Mouse (Mus musculus): ENCODE data around the gene Polr3a.
"Not testable (repeated sequence)": the region's sequence is repeated elsewhere in the genome, so short reads cannot be mapped to it uniquely, and the experiment has no call there.

The Polr3a gene

DNA sequence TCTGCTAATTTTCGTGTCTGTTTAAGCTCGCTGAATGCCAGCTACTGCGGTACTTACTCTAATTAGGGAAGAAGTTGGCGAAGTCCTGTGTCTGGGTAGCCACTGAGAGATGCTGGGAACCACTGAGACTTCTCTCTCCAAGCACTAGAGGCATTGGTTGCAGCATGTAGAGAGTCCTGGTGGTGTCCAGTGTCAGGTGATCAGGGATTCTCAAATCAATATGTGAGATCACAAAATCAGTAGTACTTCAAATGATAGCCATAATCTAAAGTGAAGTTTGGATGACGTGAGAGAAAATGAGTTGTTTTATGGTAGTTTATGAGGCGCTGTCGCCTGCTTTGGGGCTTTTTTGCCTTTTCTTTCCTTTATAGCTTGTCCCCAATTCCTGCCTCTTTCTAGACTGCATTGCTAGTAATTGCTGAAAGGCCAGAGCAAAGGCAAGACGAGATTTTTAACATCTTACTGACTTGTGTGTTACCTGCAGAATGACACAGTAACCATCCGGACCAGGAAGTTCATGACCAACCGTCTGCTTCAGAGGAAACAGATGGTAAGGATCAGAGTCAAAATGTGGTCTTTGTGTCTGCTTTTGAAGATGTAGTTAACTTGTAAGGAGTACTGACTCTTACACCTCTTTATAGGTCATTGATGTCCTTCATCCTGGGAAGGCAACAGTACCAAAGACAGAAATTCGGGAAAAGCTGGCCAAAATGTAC, 4.6 kb upstream of the Polr3a start:
- no peak for DNase-seq

DNA sequence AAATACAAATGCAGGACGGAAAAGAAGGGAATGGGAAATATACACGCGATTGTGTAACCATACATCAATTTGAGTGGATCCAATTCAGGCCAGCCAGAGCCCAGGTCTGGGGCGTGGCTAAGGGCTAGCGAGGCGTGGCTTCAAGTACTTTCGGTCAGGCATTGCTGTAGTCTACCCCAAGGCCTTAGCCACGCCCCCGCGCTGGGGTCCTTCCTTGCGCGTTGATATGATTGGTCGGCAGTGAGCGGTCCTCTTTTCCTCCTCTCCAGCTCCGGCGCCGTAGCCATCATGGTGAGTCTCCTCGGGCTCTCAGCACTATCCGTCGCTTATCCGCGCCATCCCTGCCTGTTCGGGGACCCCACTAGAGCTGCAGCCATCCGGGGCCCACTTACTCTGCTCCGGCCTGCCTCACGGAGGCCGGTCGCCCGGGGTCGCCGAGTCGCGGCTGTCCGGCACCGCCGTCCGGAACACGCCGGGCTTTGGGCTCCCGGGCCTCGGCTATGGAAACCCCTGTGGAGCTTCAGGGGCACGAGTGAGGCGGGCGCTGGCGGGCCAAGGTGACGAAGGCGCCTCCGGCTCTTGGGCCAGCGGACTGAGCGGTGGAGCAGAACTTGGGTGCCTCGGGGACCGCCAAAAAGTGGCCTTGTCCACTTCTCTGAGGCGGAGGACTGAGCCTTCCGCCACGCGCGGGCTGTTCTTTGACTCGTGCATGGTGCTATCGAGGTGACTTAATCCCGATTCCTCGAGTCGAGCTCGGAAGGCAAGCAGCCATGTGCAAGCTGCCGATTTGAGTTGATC, 3.8 kb upstream of the Polr3a start:
- DNase-seq, result peak; percentile 100

DNA sequence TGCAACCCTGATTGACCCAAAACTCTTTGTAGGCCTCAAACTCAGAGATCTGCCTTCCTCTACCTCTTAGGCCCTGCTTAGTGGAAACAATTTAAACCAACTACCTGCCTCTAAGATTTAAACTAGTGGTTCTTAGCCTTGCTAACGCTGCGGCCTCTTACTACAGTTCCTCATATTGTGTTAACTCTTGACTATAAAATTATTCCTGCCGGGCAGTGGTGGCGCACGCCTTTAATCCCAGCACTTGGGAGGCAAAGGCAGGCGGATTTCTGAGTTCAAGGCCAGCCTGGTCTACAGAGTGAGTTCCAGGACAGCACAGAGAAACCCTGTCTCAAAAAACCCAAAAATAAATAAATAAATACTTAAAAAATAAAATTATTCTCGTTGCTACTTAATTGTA, 2.9 kb upstream of the Polr3a start:
- DNase-seq, result not testable (repeated sequence)

DNA sequence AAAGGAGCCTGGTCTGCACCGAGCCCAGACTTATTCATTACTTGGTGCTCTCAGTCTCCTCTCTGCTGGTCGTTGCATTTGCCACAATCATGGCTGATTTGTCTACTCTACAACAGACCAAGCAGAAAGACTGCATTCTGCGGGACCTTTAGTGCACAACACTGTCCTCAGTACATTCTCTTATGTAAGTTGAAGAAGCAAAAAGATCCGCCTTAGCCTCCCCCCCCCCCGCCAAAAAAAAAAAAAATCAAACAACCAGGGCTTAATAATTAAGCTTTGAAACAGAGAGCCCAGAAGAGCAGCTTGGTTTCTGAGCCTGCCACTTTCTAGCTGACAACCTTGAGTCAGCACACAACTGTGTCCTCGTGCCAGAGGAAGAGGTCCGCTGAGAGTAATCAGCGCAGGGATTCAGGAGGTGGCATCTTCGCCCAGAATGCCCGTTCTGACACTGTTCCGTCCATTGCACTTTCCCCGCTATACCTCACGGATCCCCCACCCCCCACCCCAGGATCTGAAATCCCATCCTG, 554 bp downstream of the Polr3a start:
- DNase-seq, result no peak

DNA sequence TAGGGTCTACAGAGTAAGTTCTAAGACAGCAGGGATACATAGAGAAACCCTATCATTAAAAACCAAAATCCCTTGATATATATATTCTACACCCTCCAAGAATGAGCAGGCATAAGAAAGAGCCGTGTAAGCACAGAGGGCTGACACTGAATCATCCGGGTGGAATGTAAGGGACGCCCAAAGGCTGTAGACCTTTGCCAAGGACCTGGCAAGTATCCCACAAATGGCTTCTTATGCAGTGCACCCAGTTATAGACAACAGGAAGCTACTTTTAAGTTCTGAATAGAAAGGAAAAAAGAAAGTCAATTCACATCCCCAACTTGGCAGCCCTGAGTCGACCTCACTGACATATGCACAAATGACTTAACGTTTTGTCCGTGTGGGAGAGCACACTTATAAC, 18.1 kb downstream of the Polr3a start:
- no peak for DNase-seq

DNA sequence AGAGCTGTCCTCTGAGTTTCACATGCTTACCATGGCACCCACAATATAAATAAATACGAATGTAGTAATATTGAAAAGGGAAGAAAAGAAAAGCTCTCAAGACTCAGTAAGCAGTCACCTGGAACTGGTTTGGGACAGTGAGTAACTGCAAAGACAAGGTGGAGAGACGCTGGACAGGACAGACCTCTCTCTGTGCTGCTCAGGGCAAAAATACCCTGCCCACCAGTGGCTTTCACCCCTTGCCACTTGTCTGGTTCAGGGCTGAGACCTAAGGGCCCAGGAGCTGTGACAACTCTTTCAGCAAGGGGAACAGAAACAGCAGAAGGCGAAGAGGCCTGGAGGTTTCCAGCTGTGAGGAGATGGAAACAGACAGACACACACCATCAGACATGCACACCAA, 28.7 kb downstream of the Polr3a start:
- DNase-seq, result no peak

DNA sequence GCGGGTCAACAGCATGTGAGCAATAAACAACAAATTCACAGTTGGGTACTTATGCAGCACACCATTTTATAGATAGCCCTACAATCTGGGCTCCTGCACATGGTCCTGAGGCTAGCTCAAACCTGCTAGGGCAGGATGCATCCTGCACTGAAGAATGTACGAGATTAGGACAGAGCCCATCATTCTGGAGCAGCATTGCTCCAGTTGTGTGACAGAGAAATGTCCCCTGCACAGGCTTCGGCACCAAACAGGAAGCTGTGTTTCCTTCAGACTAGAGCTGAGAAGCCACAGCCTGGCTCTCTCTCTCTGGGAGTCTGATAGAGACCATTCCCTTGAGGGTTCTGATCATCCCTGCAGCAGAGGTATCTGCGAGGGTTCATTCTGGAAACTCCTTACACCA, 43.3 kb downstream of the Polr3a start:
- peak; percentile 52 for DNase-seq

Measured in heart, adult 11 months (tissue).